Mouse (Mus musculus): ENCODE measurements around the gene Chpf2. TPM values are rescaled to one million over a fixed set of nuclear protein-coding genes. Genes with fewer than 3 reads are reported as not detected.

Chpf2 gene
- total RNA-seq, 2 experiments from 2014 or later = 0.96 to 1.6 TPM

DNA sequence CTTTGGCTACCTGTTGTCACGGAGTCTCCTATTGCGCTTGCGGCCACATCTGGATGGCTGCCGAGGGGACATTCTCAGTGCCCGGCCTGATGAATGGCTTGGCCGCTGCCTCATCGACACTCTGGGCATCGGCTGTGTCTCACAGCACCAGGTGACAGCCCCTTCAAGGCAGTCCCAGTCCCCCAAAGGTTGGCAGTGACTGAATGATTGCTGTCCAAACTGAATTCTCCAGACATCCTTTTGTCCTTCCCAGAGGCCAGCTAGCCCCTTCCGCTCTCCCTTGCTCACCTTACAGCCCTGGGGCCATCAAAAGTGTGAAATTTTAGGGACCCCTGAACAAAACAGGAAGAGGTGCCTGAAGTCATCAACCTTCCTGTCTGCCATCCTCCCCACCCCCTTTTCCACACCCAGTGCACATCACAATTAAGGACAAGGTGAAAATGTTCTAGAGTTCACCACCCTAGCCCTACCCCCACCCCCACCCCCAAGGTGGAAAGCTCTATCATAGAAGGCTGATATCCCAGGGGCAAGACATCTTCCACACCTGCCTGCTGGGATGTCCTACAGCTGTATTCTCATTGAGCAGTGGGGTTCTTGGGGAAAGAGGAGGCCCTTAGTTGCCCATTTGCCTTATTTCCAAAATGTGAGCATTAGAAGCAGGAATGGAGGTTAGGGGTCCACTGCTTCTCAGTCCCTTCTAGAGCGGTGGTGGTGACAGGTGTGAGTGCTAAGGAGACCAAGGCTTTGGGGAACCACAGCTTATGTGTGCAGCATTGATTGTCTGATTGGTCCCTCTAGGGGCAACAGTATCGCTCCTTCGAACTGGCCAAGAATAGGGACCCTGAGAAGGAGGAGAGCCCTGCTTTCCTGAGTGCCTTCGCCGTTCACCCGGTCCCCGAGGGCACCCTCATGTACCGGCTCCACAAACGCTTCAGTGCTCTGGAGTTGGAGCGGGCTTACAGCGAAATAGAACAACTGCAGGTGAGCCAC lies 3.3 kb downstream of the Chpf2 start:
- no peak for ATAC-seq (replicated peaks; ENCODE audit: low FRiP score, poor library complexity, severe bottlenecking)

DNA sequence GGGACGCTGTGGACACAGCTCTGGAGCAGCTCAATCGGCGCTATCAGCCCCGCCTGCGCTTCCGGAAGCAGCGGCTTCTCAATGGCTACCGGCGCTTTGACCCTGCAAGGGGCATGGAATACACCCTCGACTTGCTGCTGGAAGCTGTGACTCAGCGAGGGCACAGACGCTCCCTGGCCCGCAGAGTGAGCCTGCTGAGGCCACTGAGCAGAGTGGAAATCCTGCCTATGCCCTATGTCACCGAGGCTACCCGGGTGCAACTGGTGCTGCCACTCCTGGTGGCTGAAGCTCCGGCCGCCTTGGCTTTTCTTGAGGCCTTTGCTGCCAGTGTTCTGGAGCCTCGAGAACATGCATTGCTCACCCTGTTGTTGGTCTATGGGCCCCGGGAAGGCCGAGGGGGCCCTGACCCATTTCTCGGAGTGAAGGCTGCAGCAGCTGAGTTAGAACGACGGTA lies 4.8 kb downstream of the Chpf2 start:
- no peak for ATAC-seq (replicated peaks; ENCODE audit: low FRiP score, poor library complexity, severe bottlenecking)

GRCm38 (mm10) chr5:24591796-24592470 lies 5.4 kb downstream of the Chpf2 start:
- ATAC-seq (replicated peaks; ENCODE audit: low FRiP score, poor library complexity, severe bottlenecking) = no peak

GRCm38 (mm10) chr5:24592471-24593160 lies 6.1 kb downstream of the Chpf2 start:
- ATAC-seq (replicated peaks; ENCODE audit: low FRiP score, poor library complexity, severe bottlenecking) = no peak

DNA sequence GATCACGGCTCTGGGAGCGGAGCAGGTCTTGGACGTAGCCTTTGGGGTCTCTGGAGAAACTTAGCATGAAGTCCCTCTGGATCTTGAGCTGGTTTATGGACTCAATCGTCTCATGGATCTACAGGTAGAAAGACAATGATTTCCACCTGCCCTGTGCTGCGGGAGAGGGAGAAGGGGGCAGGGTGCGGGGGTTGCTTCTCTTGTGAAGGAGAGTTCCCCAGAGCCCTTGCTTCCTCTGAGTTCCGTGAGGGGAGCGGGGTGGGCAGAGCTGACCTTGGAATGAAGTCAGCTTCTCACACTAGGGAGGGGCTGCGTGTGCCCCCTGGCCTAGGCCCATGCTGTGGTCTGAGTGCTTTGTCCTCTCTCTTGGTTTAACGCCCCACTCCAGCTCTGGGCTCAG lies 6.7 kb downstream of the Chpf2 start:
- no peak for ATAC-seq (replicated peaks; ENCODE audit: low FRiP score, poor library complexity, severe bottlenecking)

DNA sequence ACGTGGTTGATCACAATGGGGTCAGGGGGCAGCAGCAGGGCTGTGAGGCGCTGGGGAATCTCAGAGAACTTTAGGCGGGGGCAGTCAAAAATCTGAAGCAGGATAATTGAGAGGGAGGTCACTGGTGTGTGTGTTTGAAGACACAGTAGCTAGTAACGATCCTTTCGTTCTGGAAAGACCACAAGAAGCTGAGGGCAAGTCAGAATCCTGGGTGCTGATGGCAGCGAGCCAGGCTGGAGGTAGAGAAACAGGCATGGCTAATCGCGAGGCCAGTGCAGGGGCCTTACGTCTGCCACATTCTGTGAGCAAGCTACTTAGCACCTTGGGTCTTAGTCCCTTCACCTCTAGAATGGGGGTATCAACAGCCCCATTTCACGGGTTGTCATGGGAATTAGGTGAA lies 7.4 kb downstream of the Chpf2 start:
- ATAC-seq (replicated peaks; ENCODE audit: low FRiP score, poor library complexity, severe bottlenecking) = no peak

DNA sequence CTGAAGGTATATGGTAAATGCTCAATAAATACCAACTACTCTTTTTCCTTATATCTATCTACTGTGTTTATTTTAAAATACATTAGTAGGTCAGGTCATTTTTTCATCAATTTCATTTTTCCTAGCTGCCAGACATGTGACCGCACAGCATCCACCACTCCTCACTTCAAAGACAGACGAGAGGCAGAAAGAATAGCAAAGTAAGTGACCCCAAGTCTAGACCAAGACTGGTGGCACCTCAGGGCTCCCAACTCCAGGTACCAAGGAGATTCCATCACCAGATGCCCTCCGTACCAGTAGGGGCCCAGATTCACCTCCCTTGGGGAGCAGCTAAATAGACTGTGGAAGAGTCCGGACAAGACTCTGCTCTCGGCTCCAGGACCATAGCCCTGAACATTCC lies 7.8 kb downstream of the Chpf2 start:
- ATAC-seq (replicated peaks; ENCODE audit: low FRiP score, poor library complexity, severe bottlenecking) = no peak

- no peak for ATAC-seq (replicated peaks; ENCODE audit: low FRiP score, poor library complexity, severe bottlenecking)
These were observed 8.7 kb downstream of the Chpf2 start for GRCm38 (mm10) chr5:24595261-24595660.

DNA sequence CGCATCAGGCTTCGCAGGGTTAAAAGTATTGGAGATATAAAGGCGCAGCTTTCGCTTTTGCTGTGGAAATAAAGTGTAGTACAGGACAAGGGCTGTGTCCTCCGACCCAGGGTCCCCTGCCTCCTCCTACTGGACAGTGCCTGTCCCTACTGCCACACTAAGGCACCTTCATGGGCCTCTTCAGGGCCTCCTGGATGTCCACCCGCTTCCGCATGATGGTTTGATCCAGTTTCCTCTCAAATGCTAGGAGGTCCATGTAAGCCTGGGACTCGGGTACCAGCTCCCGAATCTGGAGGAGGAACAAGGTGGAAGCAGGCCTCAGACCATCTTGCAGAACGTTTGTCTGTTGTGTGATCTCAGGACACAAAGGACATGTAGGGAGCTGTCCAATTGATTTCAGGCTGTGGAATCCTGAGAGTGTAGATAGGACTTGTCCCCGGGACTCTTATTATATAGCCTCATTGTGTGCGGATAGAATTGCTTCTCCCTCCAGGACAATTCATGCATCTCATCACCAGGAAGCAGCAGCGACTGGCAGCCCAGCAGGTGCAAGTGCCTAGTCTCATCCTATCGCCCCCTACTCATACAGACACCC lies 9.3 kb downstream of the Chpf2 start:
- ATAC-seq (replicated peaks; ENCODE audit: low FRiP score, poor library complexity, severe bottlenecking) = no peak

DNA sequence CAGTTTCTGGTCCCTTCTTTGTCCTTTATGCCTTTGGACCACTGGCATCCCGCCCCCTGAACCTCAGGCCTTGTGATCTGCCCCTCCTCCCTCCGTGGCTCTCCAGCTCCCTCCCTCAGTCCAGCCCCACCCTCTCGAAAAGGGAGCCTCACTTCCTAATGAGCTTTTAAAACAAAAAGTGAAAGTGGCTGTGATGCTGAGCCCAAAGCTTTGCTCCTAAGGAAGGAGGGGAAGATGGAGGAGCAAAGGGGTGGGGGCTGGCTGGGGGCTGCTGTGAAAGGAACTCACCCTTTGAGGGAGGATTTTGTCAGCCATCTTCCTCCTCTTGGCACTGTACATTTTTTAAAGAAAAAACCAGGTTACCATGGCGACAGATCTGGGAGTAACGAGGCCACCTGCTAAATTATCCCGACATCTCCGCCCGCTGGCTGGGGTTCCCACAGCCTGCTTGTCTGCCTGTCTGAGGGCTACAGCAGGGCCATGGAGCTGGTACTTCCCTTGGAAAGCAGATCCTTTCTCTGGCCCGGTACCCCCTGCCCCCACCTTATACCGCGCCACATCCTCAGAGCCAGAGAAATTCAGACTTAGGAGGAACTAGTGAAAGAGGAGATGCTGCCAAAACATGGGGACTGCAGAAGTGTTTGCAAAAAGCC lies 10.1 kb downstream of the Chpf2 start:
- ATAC-seq (replicated peaks; ENCODE audit: low FRiP score, poor library complexity, severe bottlenecking) = no peak

DNA sequence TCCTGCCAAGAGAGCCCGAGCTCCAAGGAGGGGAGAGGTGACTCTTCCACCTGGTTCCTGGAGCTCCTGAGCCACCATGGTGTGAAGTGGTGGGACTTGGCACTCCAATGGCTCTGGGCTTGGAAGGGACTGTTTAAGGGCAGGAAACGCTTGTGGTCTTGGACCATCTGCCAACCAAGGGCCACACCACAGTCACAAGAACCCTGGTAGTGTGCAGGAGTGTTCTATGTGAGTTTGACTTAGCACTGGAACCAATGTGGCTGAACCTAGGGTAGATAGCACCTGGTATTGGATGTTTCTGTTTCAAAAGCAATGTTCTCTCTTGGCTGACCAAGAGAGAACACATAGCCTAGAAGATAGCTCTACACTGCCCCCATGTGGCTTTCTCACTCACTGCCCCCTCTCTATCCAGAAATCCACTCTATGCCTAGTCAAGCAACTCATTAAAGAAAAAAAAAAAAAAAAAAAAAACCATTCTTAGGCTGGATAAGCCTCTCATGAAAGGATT lies 10.7 kb downstream of the Chpf2 start:
- peak; percentile 72 for ATAC-seq (replicated peaks; ENCODE audit: low FRiP score, poor library complexity, severe bottlenecking)

GRCm38 (mm10) chr5:24597901-24598569 lies 11.5 kb downstream of the Chpf2 start:
- ATAC-seq (replicated peaks; ENCODE audit: low FRiP score, poor library complexity, severe bottlenecking) = no peak

GRCm38 (mm10) chr5:24598570-24599006 lies 12.0 kb downstream of the Chpf2 start:
- ATAC-seq (replicated peaks; ENCODE audit: low FRiP score, poor library complexity, severe bottlenecking) = no peak

GRCm38 (mm10) chr5:24599137-24599536 lies 12.6 kb downstream of the Chpf2 start:
- ATAC-seq (replicated peaks; ENCODE audit: low FRiP score, poor library complexity, severe bottlenecking) = no peak

DNA sequence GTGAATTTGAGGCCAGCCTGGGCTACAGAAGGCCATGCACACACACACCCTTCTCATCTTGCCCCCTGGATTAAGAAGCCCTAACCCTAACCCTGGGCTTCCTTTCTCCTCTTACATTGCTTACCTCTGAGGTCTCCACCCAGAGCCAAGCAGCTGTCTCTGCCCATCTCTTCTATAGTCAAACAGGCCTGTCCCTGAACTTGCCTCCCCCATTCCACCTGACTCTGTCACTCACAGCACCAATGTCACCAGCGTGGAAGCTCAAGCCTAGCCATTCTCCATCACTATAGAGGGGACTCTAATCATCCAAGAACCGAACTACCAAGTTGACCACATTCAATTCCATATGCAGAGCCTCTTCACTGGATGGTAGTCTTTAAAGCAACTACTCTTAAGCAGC lies 13.7 kb downstream of the Chpf2 start:
- ATAC-seq (replicated peaks; ENCODE audit: low FRiP score, poor library complexity, severe bottlenecking) = no peak

- ATAC-seq (replicated peaks; ENCODE audit: low FRiP score, poor library complexity, severe bottlenecking) = no peak
These were observed 14.7 kb downstream of the Chpf2 start for GRCm38 (mm10) chr5:24601071-24601835.

DNA sequence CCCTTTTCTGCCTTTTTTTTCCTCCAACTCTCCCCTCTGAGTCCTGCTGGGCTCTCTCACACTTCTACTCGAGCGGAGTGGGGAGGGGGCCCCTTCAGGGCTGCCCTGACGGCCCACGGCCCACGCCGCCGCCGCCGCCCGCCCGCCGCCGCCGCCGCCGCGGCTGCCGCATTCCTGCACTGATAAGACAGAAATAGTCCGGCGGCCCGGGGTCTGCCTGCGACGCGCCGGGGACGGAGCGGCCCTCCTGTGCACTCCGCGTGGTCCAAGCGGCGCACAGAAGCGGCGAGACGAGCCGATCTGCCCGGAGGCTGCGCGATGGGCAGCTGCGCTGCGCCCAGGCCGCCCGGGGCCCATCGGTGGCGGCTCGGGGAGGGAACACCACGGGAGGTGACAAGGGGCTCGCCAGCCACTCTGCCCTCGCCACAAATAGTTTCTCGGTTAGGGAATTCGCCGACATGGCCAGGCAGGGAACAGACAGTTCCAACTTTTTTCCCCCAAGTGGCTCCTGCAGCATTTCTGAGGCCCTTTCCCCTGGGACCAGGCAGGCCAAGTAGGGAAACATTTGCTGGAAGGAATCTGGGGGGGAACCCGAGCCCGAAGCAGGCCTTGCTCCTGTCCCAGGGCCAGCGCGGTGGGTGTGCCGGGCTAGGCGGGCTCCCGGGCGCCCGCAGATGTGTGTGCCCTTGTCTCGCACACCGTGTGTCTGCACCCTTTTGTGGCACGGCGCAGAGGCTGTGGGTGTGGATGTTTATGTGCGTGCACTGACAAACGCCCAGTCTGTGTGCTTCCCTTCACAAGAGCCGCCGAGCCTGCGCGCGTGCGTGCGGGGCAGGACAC lies 15.6 kb downstream of the Chpf2 start:
- no peak for ATAC-seq (replicated peaks; ENCODE audit: low FRiP score, poor library complexity, severe bottlenecking)
